Mouse (Mus musculus) heart, embryonic 15.5 days (tissue): ENCODE data around the gene Pom121l2. TPM values are rescaled to one million over a fixed set of nuclear protein-coding genes. Genes with fewer than 3 reads are reported as not detected.
A peak's percentile ranks its signal among the peaks of the same experiment; 100 is the strongest.
"Not testable (repeated sequence)": the region's sequence is repeated elsewhere in the genome, so short reads cannot be mapped to it uniquely, and the experiment has no call there.

Experiments
- ATAC-seq: fragments of 200-750 bp; cut with Nextera tagmentation; replicated peaks from 2 replicates; pipeline ENCODE4 v1.8.0; 2017; ENCODE audit warnings: low read depth, moderate TSS enrichment; ENCODE audit not compliant: insufficient number of reproducible peaks, insufficient read depth, low FRiP score
- H3K27ac ChIP-seq: fragments of 300-500 bp; sonication (generic); 2 replicates; pipeline ENCODE4 v1.5.1; 2015; ENCODE audit warnings: mild to moderate bottlenecking, inconsistent platforms
- H3K27me3 ChIP-seq: fragments of 300-500 bp; sonication (generic); 2 replicates; pipeline ENCODE4 v1.6.1; 2015; ENCODE audit warnings: inconsistent platforms
- H3K36me3 ChIP-seq: fragments of 300-500 bp; sonication (generic); 2 replicates; pipeline ENCODE4 v1.6.1; 2015; ENCODE audit warnings: mild to moderate bottlenecking, inconsistent platforms
- H3K4me1 ChIP-seq: fragments of 300-500 bp; sonication (generic); replicated peaks from 2 replicates; pipeline ENCODE4 v1.6.1; 2015; ENCODE audit warnings: inconsistent platforms
- H3K4me2 ChIP-seq: fragments of 300-500 bp; sonication (generic); 2 replicates; pipeline ENCODE4 v1.6.1; 2015; ENCODE audit warnings: inconsistent platforms, mild to moderate bottlenecking, moderate library complexity
- H3K4me3 ChIP-seq: fragments of 300-500 bp; sonication (generic); 2 replicates; pipeline ENCODE4 v1.5.1; 2015; ENCODE audit warnings: mild to moderate bottlenecking, inconsistent platforms
- H3K9ac ChIP-seq: fragments of 300-500 bp; sonication (generic); 2 replicates; pipeline ENCODE4 v1.6.1; 2015; ENCODE audit warnings: mild to moderate bottlenecking, inconsistent platforms
- H3K9me3 ChIP-seq: fragments of 300-500 bp; sonication (generic); replicated peaks from 2 replicates; pipeline ENCODE4 v1.6.1; 2016; ENCODE audit warnings: inconsistent platforms
- WGBS: fragments of 180-500 bp; shearing (Covaris S2); methylation state at CpG from one replicate; pipeline ENCODE4 v1.1.7; 2015; ENCODE audit warnings: mixed read lengths; 5-methylcytosine and 5-hydroxymethylcytosine counted together
- polyA plus RNA-seq: library from polyadenylated mRNA; unstranded; fragments of >200 nt; fragmentation: Nextera tagmentation; extraction: Ambion mirVana; gene quantifications from 2 replicates; pipeline ENCODE4 v1.2.1, GENCODE M21; 2015

The Pom121l2 gene
- polyA plus RNA-seq, 1 experiment from 2014 or later: not detected

GRCm38 (mm10) chr13:22021581-22021980 lies 40.6 kb downstream of the Pom121l2 start:
- ATAC-seq: no peak
- peak overlapping the region; percentile 16 for H3K27ac ChIP-seq

GRCm38 (mm10) chr13:22022241-22022640 lies 41.2 kb downstream of the Pom121l2 start:
- Histone ChIP-seq H3K9ac (peak overlapping the region; percentile 29), H3K4me2 (peak overlapping the region; percentile 77), H3K9me3 (no peaks in the 10 kb centered on the region), H3K4me3 (peak overlapping the region; percentile 61), H3K36me3 (no peaks in the 10 kb centered on the region), H3K4me1 (peaks cover 4% of the 10 kb centered on the region; the same call in 1 of the 2 replicates), H3K27me3 (peaks cover 4% of the 10 kb centered on the region; the same call in 1 of the 2 replicates), H3K27ac (peak overlapping the region; percentile 16; the same call in 1 of the 2 replicates)
- WGBS: under 1% methylated on average over 9 of the region's 9 CpGs
- ATAC-seq: peak; percentile 57; the same call in 1 of the 2 replicates

More at GRCm38 (mm10) chr13:22021581-22021980, 40.6 kb downstream of the Pom121l2 start:
- peaks cover 5% of the 10 kb centered on the region for H3K27me3 ChIP-seq
- H3K36me3 ChIP-seq: no peaks in the 10 kb centered on the region
- no peaks in the 10 kb centered on the region for H3K9me3 ChIP-seq
- WGBS: under 1% methylated on average over 11 of the region's 11 CpGs
- H3K4me1 ChIP-seq: peaks cover 4% of the 10 kb centered on the region; the same call in 1 of the 2 replicates
- peak overlapping the region; percentile 61 for H3K4me3 ChIP-seq
- peak overlapping the region; percentile 29 for H3K9ac ChIP-seq
- H3K4me2 ChIP-seq: peak overlapping the region; percentile 77

GRCm38 (mm10) chr13:22026058-22027031 lies 45.4 kb downstream of the Pom121l2 start:
- H3K27me3 ChIP-seq: no peaks in the 10 kb centered on the region
- peak overlapping the region; percentile 54 for H3K9ac ChIP-seq
- no peaks in the 10 kb centered on the region for H3K36me3 ChIP-seq
- WGBS: 2% methylated on average over 35 of the region's 35 CpGs
- H3K9me3 ChIP-seq: no peaks in the 10 kb centered on the region
- peak overlapping the region; percentile 54 for H3K27ac ChIP-seq
- peak overlapping the region; percentile 55 for H3K4me3 ChIP-seq
- peak overlapping the region; percentile 72 for H3K4me2 ChIP-seq
- peaks cover 11% of the 10 kb centered on the region for H3K4me1 ChIP-seq
- no peak for ATAC-seq

GRCm38 (mm10) chr13:22028673-22029460 lies 47.9 kb downstream of the Pom121l2 start:
- peak overlapping the region; percentile 65 for H3K9ac ChIP-seq
- no peaks in the 10 kb centered on the region for H3K27me3 ChIP-seq
- 1% methylated on average over 40 of the region's 40 CpGs for WGBS
- no peaks in the 10 kb centered on the region for H3K36me3 ChIP-seq
- peak overlapping the region; percentile 81 for H3K4me2 ChIP-seq
- H3K4me1 ChIP-seq: peaks cover 7% of the 10 kb centered on the region
- peak overlapping the region; percentile 87 for H3K27ac ChIP-seq
- H3K4me3 ChIP-seq: peak overlapping the region; percentile 66
- peak; percentile 76 for ATAC-seq
- no peaks in the 10 kb centered on the region for H3K9me3 ChIP-seq

GRCm38 (mm10) chr13:22029928-22030327 lies 48.9 kb downstream of the Pom121l2 start:
- no peak overlapping the region for H3K4me3 ChIP-seq
- H3K9ac ChIP-seq: no peak overlapping the region
- H3K4me1 ChIP-seq: peaks cover 11% of the 10 kb centered on the region
- H3K36me3 ChIP-seq: no peaks in the 10 kb centered on the region
- no peak overlapping the region for H3K4me2 ChIP-seq
- H3K27me3 ChIP-seq: no peaks in the 10 kb centered on the region
- H3K27ac ChIP-seq: no peak overlapping the region
- no peak for ATAC-seq
- no peaks in the 10 kb centered on the region for H3K9me3 ChIP-seq
- 35% methylated on average over 8 of the region's 8 CpGs for WGBS

GRCm38 (mm10) chr13:22030493-22030892 lies 49.5 kb downstream of the Pom121l2 start:
- ATAC-seq: no peak
- Histone ChIP-seq H3K4me1 (peaks cover 11% of the 10 kb centered on the region), H3K27me3 (no peaks in the 10 kb centered on the region), H3K4me2 (no peak overlapping the region), H3K27ac (no peak overlapping the region), H3K36me3 (no peaks in the 10 kb centered on the region), H3K9ac (no peak overlapping the region), H3K4me3 (no peak overlapping the region), H3K9me3 (no peaks in the 10 kb centered on the region)
- 10% methylated on average over 4 of the region's 4 CpGs for WGBS

- 50% methylated on average over 5 of the region's 5 CpGs for WGBS
- Histone ChIP-seq H3K9me3 (no peaks in the 10 kb centered on the region), H3K36me3 (no peaks in the 10 kb centered on the region), H3K4me2 (peak overlapping the region; percentile 71), H3K4me3 (peak overlapping the region; percentile 52), H3K27me3 (no peaks in the 10 kb centered on the region), H3K9ac (no peak overlapping the region), H3K27ac (no peak overlapping the region), H3K4me1 (peaks cover 18% of the 10 kb centered on the region)
- ATAC-seq: no peak
Measured at GRCm38 (mm10) chr13:22033741-22034442, 52.9 kb downstream of the Pom121l2 start.

GRCm38 (mm10) chr13:22034443-22035266 lies 53.7 kb downstream of the Pom121l2 start:
- H3K4me2 ChIP-seq: peak overlapping the region; percentile 71
- no peak for ATAC-seq
- peaks cover 12% of the 10 kb centered on the region for H3K4me1 ChIP-seq
- H3K9me3 ChIP-seq: no peaks in the 10 kb centered on the region
- H3K36me3 ChIP-seq: no peaks in the 10 kb centered on the region
- H3K9ac ChIP-seq: peak overlapping the region; percentile 38
- WGBS: under 1% methylated on average over 14 of the region's 14 CpGs
- H3K27me3 ChIP-seq: no peaks in the 10 kb centered on the region
- peak overlapping the region; percentile 52 for H3K4me3 ChIP-seq
- peak overlapping the region; percentile 78 for H3K27ac ChIP-seq

- not testable (repeated sequence) for H3K36me3 ChIP-seq, H3K27me3 ChIP-seq, H3K9me3 ChIP-seq
- under 1% methylated on average over 28 of the region's 69 CpGs for WGBS
- peak within 1 kb of the TSS; percentile 45 for H3K9ac ChIP-seq
- H3K27ac ChIP-seq: peak within 1 kb of the TSS; percentile 78
- H3K4me2 ChIP-seq: peak within 1 kb of the TSS; percentile 71
- ATAC-seq: peak; percentile 96
- peaks cover 18% of the 10 kb centered on the region for H3K4me1 ChIP-seq
- peak within 1 kb of the TSS; percentile 52 for H3K4me3 ChIP-seq
Measured at GRCm38 (mm10) chr13:22035267-22036148, 54.5 kb downstream of the Pom121l2 start, which contains the start of the genes Hist1h2ah and Hist1h2bk. Hist1h2ah (minus strand) TSS chr13:22035568. Hist1h2bk (plus strand) TSS chr13:22035870.
